Mouse (Mus musculus): ENCODE data around the gene Speer3. TPM values are rescaled to one million over a fixed set of nuclear protein-coding genes. Genes with fewer than 3 reads are reported as not detected.
"Not testable (repeated sequence)": the region's sequence is repeated elsewhere in the genome, so short reads cannot be mapped to it uniquely, and the experiment has no call there.

Speer3 gene
- total RNA-seq (2021) = not detected
- long read RNA-seq, experiment 1 = 0 reads
- long read RNA-seq, experiment 2 = 0 reads

DNA sequence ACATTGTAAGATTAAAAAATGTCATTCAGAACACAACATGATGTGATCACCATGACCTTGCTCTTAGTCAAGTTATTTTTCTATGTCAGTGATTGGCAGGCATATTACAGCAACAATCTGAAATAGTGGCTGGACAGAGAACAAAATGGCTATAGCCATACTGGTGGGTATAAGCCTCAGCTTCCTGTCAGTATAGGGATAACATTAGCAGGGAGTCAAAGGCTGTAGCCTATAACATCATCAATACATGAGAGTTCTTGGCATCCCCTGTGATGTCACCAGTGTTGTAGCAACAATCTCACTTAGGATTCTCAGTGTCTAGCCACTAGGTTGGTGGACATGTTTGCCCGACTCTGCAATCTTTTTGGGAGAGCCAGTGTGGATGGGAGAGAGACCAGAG lies at the start of gene Speer3:
TSS of gene Speer3 (plus strand) at position 301 of the 400 bp plus-strand sequence.
- no peak for DNase-seq (ENCODE audit: low spot score)

DNA sequence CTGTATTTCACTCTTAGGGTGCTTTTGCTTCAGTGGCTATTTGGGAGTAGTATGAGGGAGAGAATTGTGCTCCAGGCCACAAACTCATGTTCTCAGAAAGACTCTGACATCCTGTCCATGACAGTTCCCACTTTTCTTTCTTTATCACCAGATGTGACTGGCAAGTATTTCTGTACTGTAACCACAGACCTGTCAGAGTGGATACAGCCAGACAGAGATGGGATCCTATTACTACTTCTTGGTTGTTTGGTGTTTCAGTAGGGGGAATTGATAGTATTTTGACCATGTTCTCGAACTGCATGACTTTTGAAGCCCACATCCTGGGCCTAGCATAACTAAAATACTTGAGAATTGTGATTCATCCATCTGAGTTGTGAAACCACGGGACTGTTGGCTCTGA lies 19.1 kb downstream of the Speer3 start:
- not testable (repeated sequence) for DNase-seq (ENCODE audit: low spot score)

DNA sequence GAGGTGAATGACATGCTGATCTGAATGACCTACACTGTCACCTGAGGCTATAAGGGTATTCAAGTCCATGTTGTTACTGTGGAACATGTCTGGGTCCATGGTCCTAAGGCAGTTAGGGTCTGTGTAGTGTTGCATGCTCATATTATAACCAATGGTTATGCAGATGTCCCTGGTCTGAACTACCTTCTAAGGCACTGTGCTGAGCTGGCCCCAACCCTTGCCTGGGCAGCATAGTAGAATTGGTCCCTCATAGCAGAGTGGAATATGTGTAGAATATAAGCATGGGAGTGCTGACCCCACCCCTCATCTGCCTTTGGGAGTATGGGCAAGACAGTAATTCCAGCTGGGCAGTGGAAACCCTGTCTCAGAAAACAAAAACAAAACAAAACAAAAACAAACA lies 33.7 kb downstream of the Speer3 start:
- DNase-seq (ENCODE audit: low spot score) = no peak

DNA sequence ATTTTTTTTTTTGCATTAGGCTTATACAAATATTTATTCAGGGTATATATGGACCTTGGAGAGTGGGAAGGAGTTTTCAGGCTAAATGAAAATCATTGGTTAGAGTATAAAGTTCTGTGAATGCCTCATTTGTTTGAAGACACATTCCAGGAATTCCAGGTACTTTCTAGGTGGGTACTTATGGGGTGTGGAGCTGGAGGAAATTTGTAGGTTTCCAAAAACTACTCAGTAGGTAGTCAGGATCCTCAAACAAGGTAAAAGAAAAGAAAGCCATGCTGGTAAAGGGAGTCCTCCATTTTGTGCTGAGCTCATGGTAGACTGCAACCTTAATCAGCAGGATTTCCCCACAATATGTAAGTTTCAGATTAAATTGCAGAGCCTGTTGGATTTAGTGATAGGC lies 35.3 kb downstream of the Speer3 start:
- no peak for DNase-seq (ENCODE audit: low spot score)

DNA sequence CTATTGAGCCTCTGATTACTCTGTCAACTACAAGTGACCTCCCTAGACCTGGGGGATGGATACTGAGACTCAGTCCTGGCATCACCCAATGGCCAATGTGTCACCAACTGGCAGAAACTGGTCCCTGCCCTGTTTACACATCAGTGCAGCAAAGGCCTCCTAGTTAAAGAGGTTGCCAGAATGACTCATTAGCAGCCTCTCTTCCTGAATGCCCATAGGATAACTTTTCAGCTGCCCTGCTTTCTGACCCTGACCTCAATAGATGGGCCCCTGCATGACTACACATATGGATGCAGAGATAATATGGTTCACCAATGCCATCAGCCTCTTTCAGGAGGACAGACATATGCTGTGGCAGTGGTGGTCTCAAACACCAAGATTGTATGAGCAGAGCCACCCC lies 52.9 kb downstream of the Speer3 start:
- DNase-seq (ENCODE audit: low spot score) = no peak

Other genes starting within 250 kb of the Speer3 start
- under 1 TPM; 0.21 to 0.38 TPM for gene Sema3e, start 233.7 kb downstream of the Speer3 start, total RNA-seq (2021)

All from gastrocnemius, adult 18-20 months (tissue).